Mouse (Mus musculus): ENCODE measurements around the gene Ccdc177. TPM values are rescaled to one million over a fixed set of nuclear protein-coding genes. Genes with fewer than 3 reads are reported as not detected.

Ccdc177 gene
- polyA plus RNA-seq (2012; fragmentation: generic; extraction: Trizol): not detected
- long read RNA-seq, experiment 1: 0 reads
- long read RNA-seq, experiment 2: 0 reads

- TF ChIP-seq USF1 (IDR thresholded peaks at IDR 0.05; ENCODE audit: low read depth) (no peak), CTCF (IDR thresholded peaks at IDR 0.05; ENCODE audit: control insufficient read depth, insufficient read depth, insufficient read length) (no peak), FOSL1 (IDR thresholded peaks at IDR 0.05; ENCODE audit: insufficient read depth, low read length, poor library complexity, severe bottlenecking) (no peak), MYOG (IDR thresholded peaks at IDR 0.05; ENCODE audit: control insufficient read depth, extremely low read depth, insufficient read length) (no peak), MYOD1 (IDR thresholded peaks at IDR 0.05; ENCODE audit: control insufficient read depth, insufficient read length, low read depth) (no peak), MAX (IDR thresholded peaks at IDR 0.05) (no peak), CEBPB (IDR thresholded peaks at IDR 0.05; ENCODE audit: low read depth) (no peak)
- no peak within 1 kb of the TSS for H3K4me3 ChIP-seq (ENCODE audit: insufficient read depth, poor library complexity, severe bottlenecking)
- H3ac ChIP-seq (ENCODE audit: control insufficient read depth, insufficient read length, low read depth): no peak within 1 kb of the TSS
- no peaks in the 10 kb centered on the region for H3K36me3 ChIP-seq (ENCODE audit: control insufficient read depth, insufficient read depth)
- H3K79me2 ChIP-seq (ENCODE audit: control insufficient read depth, insufficient read depth): no peaks in the 10 kb centered on the region
- no peaks in the 10 kb centered on the region for H3K79me3 ChIP-seq (ENCODE audit: low read depth)
- peaks cover 52% of the 10 kb centered on the region for H3K27me3 ChIP-seq (ENCODE audit: control insufficient read depth, insufficient read depth, insufficient read length)
Observed at GRCm38 (mm10) chr12:80760396-80760801, at the start of gene Ccdc177. Gene Ccdc177 (minus strand): TSS chr12:80760687.

- Histone ChIP-seq H3K36me3 (ENCODE audit: control insufficient read depth, insufficient read depth) (no peaks in the 10 kb centered on the region), H3K79me3 (ENCODE audit: low read depth) (peaks cover 66% of the 10 kb centered on the region), H3ac (ENCODE audit: control insufficient read depth, insufficient read length, low read depth) (no peak overlapping the region), H3K27me3 (ENCODE audit: control insufficient read depth, insufficient read depth, insufficient read length) (no peaks in the 10 kb centered on the region), H3K79me2 (ENCODE audit: control insufficient read depth, insufficient read depth) (peaks cover 100% of the 10 kb centered on the region), H3K4me3 (ENCODE audit: insufficient read depth, poor library complexity, severe bottlenecking) (no peak overlapping the region)
- no peak for TF ChIP-seq MYOG (IDR thresholded peaks at IDR 0.05; ENCODE audit: control insufficient read depth, extremely low read depth, insufficient read length)
- TF ChIP-seq MYOD1 (IDR thresholded peaks at IDR 0.05; ENCODE audit: control insufficient read depth, insufficient read length, low read depth): no peak
- no peak for TF ChIP-seq CTCF (IDR thresholded peaks at IDR 0.05; ENCODE audit: control insufficient read depth, insufficient read depth, insufficient read length)
- no peak for TF ChIP-seq FOSL1 (IDR thresholded peaks at IDR 0.05; ENCODE audit: insufficient read depth, low read length, poor library complexity, severe bottlenecking)
- no peak for TF ChIP-seq USF1 (IDR thresholded peaks at IDR 0.05; ENCODE audit: low read depth)
- TF ChIP-seq MAX (IDR thresholded peaks at IDR 0.05): no peak
- TF ChIP-seq CEBPB (IDR thresholded peaks at IDR 0.05; ENCODE audit: low read depth): no peak
Observed at GRCm38 (mm10) chr12:80810005-80810404, 49.5 kb upstream of the Ccdc177 start.

- Histone ChIP-seq H3K79me2 (ENCODE audit: control insufficient read depth, insufficient read depth) (peaks cover 100% of the 10 kb centered on the region), H3K79me3 (ENCODE audit: low read depth) (peaks cover 63% of the 10 kb centered on the region), H3K4me3 (ENCODE audit: insufficient read depth, poor library complexity, severe bottlenecking) (no peak overlapping the region), H3K36me3 (ENCODE audit: control insufficient read depth, insufficient read depth) (no peaks in the 10 kb centered on the region), H3ac (ENCODE audit: control insufficient read depth, insufficient read length, low read depth) (no peak overlapping the region), H3K27me3 (ENCODE audit: control insufficient read depth, insufficient read depth, insufficient read length) (no peaks in the 10 kb centered on the region)
- TF ChIP-seq CTCF (IDR thresholded peaks at IDR 0.05; ENCODE audit: control insufficient read depth, insufficient read depth, insufficient read length): no peak
- TF ChIP-seq CEBPB (IDR thresholded peaks at IDR 0.05; ENCODE audit: low read depth): no peak
- TF ChIP-seq FOSL1 (IDR thresholded peaks at IDR 0.05; ENCODE audit: insufficient read depth, low read length, poor library complexity, severe bottlenecking): no peak
- no peak for TF ChIP-seq MYOD1 (IDR thresholded peaks at IDR 0.05; ENCODE audit: control insufficient read depth, insufficient read length, low read depth)
- no peak for TF ChIP-seq MAX (IDR thresholded peaks at IDR 0.05)
- no peak for TF ChIP-seq MYOG (IDR thresholded peaks at IDR 0.05; ENCODE audit: control insufficient read depth, extremely low read depth, insufficient read length)
- no peak for TF ChIP-seq USF1 (IDR thresholded peaks at IDR 0.05; ENCODE audit: low read depth)
Observed at GRCm38 (mm10) chr12:80807451-80808085, 47.1 kb upstream of the Ccdc177 start.

GRCm38 (mm10) chr12:80804861-80805428, 44.5 kb upstream of the Ccdc177 start:
- no peak overlapping the region for H3K4me3 ChIP-seq (ENCODE audit: insufficient read depth, poor library complexity, severe bottlenecking)
- peaks cover 100% of the 10 kb centered on the region for H3K79me2 ChIP-seq (ENCODE audit: control insufficient read depth, insufficient read depth)
- TF ChIP-seq CTCF (IDR thresholded peaks at IDR 0.05; ENCODE audit: control insufficient read depth, insufficient read depth, insufficient read length): no peak
- TF ChIP-seq MAX (IDR thresholded peaks at IDR 0.05): no peak
- no peak for TF ChIP-seq FOSL1 (IDR thresholded peaks at IDR 0.05; ENCODE audit: insufficient read depth, low read length, poor library complexity, severe bottlenecking)
- no peak for TF ChIP-seq CEBPB (IDR thresholded peaks at IDR 0.05; ENCODE audit: low read depth)
- TF ChIP-seq MYOD1 (IDR thresholded peaks at IDR 0.05; ENCODE audit: control insufficient read depth, insufficient read length, low read depth): no peak
- no peak for TF ChIP-seq MYOG (IDR thresholded peaks at IDR 0.05; ENCODE audit: control insufficient read depth, extremely low read depth, insufficient read length)
- TF ChIP-seq USF1 (IDR thresholded peaks at IDR 0.05; ENCODE audit: low read depth): no peak
- H3K27me3 ChIP-seq (ENCODE audit: control insufficient read depth, insufficient read depth, insufficient read length): no peaks in the 10 kb centered on the region
- H3K36me3 ChIP-seq (ENCODE audit: control insufficient read depth, insufficient read depth): no peaks in the 10 kb centered on the region
- no peak overlapping the region for H3ac ChIP-seq (ENCODE audit: control insufficient read depth, insufficient read length, low read depth)
- peaks cover 64% of the 10 kb centered on the region for H3K79me3 ChIP-seq (ENCODE audit: low read depth)

GRCm38 (mm10) chr12:80803924-80804323, 43.4 kb upstream of the Ccdc177 start:
- H3K79me3 ChIP-seq (ENCODE audit: low read depth): peaks cover 67% of the 10 kb centered on the region
- TF ChIP-seq MYOG (IDR thresholded peaks at IDR 0.05; ENCODE audit: control insufficient read depth, extremely low read depth, insufficient read length) (no peak), MYOD1 (IDR thresholded peaks at IDR 0.05; ENCODE audit: control insufficient read depth, insufficient read length, low read depth) (no peak), FOSL1 (IDR thresholded peaks at IDR 0.05; ENCODE audit: insufficient read depth, low read length, poor library complexity, severe bottlenecking) (no peak), CEBPB (IDR thresholded peaks at IDR 0.05; ENCODE audit: low read depth) (no peak), CTCF (IDR thresholded peaks at IDR 0.05; ENCODE audit: control insufficient read depth, insufficient read depth, insufficient read length) (no peak), USF1 (IDR thresholded peaks at IDR 0.05; ENCODE audit: low read depth) (no peak), MAX (IDR thresholded peaks at IDR 0.05) (no peak)
- H3K36me3 ChIP-seq (ENCODE audit: control insufficient read depth, insufficient read depth): no peaks in the 10 kb centered on the region
- peaks cover 100% of the 10 kb centered on the region for H3K79me2 ChIP-seq (ENCODE audit: control insufficient read depth, insufficient read depth)
- no peak overlapping the region for H3ac ChIP-seq (ENCODE audit: control insufficient read depth, insufficient read length, low read depth)
- H3K4me3 ChIP-seq (ENCODE audit: insufficient read depth, poor library complexity, severe bottlenecking): no peak overlapping the region
- no peaks in the 10 kb centered on the region for H3K27me3 ChIP-seq (ENCODE audit: control insufficient read depth, insufficient read depth, insufficient read length)
